Mouse (Mus musculus): ENCODE results near the gene Psmg3. TPM values are rescaled to one million over a fixed set of nuclear protein-coding genes. Genes with fewer than 3 reads are reported as not detected.

The Psmg3 gene
- total RNA-seq, 2 experiments from 2014 or later, result 17.2 to 17.9 TPM

DNA sequence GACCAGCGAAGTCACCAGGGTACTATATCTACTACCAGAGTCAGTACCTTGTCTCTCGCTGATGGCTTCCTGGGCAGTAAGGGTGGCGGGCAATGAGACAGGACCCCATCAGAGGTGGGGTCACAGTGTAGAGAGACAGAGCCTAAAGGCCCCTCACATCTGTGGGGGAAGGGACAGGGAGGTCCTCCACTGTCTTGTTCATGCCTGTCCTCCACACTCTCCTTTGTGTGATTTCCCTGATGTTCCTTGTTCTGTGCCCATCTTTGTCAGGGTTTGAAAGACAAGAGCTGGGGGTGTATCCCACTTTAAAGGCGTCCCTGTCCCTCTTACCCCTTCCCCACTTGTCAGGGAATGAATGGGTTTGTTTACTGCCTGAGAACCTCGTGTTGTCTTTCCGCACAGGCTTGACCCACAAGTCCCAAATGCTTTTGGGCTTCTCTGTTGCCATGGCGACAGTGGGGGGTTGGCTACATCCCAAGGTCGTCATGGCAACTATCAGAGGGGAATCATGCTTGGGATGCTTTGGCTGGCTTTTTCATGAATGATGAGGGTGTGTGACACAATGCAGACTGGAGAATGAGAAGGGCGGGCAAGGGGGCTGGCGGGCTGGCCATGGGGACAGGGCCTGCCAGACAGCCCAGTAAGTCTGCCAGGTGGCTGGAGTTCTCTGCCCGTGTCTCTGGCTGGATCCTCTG is 29.1 kb downstream of the Psmg3 start:
- intact Hi-C loops (cut with DNase I), result no loop called here
- DNase-seq (ENCODE audit: low spot score in 2 of 2), result peak; percentile 82 to 90

DNA sequence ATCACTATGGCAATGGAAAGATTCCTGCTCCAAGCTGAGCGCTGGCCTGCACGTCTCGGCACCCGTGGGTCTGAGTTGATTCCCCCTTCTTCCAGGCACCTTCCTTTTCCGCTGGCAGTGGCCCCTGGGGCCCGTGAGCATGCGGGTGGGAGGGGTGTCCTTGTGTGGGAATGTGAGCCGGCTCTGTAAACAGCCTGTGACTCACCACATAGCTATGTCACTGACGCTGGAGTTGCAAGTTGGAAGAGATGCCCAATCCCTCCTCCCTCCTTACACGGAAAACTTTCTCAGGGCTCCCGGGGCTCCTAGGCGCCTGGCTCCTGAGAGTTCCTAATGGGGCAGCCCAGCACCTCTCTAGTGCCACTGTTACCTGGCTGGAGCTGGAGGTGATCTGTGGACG is 29.8 kb downstream of the Psmg3 start:
- intact Hi-C loops (cut with DNase I), result no loop called here
- peak; percentile 61 to 80 for DNase-seq (ENCODE audit: low spot score in 2 of 2)

DNA sequence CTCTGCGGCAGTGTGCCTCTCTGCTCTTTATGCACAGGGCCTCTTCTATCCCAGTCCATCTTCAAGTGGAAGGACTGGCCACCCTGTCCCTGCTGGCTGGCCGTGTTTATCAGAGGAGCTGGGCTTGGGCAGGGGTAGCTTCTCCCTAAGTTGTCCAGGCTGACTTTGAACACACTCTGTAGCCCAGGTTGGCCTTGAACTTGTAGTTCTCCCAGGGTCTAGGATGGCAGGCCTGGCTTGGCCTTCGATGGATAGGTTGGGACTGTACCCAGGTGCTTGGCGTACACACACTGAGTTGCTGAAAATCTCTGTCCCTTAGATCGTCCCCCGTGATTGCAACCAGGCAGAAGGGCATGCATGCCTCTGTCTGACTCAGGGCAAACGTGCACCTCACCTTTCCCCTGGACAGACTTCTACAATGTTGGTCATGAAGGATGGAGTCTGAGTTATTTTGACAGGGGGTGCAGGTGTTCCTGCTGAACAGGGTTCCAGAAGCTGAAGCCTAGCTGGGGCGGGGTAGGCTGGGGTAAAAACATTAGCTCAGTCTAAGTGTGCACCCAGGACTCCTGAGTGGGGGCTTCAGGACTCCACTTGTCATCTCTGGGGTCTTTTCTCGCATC is 30.6 kb downstream of the Psmg3 start:
- intact Hi-C loops (cut with DNase I), result no loop called here
- DNase-seq (ENCODE audit: low spot score in 2 of 2), result no peak

GRCm38 (mm10) chr5:139794938-139795337 is 31.7 kb downstream of the Psmg3 start:
- no peak for DNase-seq (ENCODE audit: low spot score in 2 of 2)
- intact Hi-C loops (cut with DNase I), result no loop called here

- no peak for DNase-seq (ENCODE audit: low spot score in 2 of 2)
- intact Hi-C loops (cut with DNase I), result no loop called here
Observed at GRCm38 (mm10) chr5:139794137-139794536, 32.5 kb downstream of the Psmg3 start.

GRCm38 (mm10) chr5:139793338-139794089 is 33.2 kb downstream of the Psmg3 start:
- intact Hi-C loops (cut with DNase I), result no loop called here
- no peak for DNase-seq (ENCODE audit: low spot score in 2 of 2)

DNA sequence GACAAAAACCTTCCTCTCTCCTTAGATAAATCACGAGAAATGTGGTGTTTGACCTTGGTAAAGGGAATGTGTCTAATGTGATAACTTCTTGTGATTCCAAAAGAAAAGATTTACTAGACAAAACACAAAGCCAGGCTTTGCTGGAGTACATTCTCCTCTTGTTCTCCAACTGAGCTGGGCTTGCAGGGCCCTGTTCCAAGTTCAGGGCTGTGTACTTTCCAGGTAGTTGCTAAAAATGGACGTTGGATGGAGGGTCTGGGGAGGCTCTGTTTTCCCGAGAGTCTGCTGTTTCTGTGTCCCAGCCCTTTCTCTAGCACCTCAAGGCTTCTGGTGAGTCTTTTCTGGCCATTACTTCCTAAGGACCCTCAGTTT is 33.7 kb downstream of the Psmg3 start:
- intact Hi-C loops (cut with DNase I), result no loop called here

DNA sequence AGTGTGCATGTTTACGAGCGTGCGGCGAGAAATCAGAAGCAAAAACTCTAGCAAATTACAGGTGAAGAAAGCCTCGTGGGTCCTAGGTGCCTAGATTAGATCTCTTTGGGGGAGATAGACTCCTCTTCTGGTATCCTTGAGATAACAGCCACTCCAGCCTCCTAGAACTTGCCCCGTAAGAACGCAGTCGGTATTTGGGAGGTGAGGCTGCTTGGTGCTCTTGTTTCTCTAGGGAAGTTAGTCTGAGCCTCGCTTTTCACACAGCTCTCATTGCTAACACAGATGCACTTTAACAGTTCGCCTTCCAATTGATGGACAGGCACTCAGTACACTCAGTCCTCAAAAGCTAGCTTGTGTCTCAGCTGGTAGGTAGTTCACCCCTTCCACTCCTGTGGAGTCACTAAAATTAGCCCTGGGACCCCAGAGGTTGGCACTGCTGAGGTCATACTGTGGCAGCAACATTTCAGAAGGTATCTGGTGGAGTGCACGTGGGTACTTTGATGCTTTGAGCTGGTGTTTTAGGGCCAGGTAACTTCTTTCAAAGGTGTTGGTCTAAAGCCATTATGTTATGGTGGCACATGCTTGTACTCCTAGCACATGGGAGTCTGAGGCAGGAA is 34.4 kb downstream of the Psmg3 start:
- intact Hi-C loops (cut with DNase I), result no loop called here
- DNase-seq (ENCODE audit: low spot score in 2 of 2), result no peak

More for the DNA sequence above, 33.7 kb downstream of the Psmg3 start:
- DNase-seq (ENCODE audit: low spot score in 2 of 2), result no peak

DNA sequence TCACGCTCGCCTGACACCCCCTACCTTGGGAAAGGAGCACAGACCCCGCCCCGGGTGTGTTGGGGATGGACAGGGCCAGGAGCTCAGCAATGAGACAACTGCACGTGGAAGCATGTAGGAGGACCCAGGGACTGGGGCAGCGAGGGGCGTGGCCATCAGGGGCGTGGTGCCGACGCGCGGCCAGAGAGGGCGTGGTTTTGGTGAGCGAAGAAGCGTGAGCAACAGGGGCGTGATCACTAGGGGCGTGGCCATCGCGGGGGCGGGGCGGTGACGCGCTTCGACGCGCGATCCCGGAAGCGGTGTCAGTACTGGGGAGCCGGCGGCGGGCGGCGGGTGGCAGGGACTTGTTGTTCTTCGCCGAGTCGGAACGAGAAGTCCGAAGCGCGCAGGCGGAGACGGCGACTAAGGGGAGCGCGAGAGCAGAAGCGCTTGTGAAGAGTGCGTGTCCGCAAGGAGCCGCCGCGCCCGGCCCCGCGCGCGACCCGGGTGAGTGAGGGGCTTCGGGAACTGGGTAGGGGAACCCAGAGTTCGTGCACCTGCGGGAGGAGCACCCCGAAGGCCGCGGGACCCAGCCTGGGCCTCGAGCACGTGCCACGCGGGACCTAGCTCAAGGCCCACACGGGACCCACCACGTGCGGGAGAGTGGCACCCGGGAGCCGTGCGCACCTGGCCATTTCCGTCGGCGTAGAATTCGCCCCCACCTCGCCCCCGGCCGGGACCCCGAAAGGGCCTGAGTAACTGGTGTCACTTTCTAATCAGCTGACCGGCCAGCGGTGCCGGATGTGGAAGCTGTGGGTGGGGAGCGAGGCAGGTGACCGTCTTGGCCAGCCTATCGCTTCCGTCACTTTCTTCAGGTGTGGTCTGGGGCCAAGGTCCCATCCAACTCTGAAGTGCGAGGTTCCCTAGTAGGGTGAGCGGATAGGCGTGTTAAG is 35.2 kb downstream of the Psmg3 start, which contains the start of gene Mafk:
Gene Mafk (plus strand): TSS at position 287 of the 932 bp plus-strand sequence.
- intact Hi-C loops (cut with DNase I), result no loop called here

GRCm38 (mm10) chr5:139789466-139789865 is 37.2 kb downstream of the Psmg3 start:
- DNase-seq (ENCODE audit: low spot score in 2 of 2), result no peak
- intact Hi-C loops (cut with DNase I), result no loop called here

More for the DNA sequence above, 35.2 kb downstream of the Psmg3 start, which contains the start of gene Mafk:
- DNase-seq (ENCODE audit: low spot score in 2 of 2), result peak; percentile 94

DNA sequence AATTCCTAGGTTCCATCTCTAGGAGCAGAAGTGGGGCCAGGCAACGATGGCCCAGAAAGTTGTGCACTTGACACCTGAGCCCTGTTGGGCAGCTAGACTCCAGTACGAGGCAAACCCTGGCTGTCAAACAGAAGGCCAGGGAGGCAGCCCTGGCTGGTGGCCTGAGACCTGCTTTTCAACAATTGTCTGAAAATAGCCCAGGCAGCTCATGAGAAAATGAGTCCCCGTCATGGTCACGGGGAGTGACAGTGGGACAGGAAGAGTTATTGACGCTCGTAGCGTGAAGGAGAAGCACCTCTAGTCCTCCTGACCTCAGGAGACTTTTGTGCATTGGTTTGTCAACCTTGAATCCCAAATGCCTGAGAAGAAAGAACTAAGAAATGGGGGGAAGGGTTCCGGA is 45.3 kb downstream of the Psmg3 start:
- no peak for DNase-seq (ENCODE audit: low spot score in 2 of 2)
- intact Hi-C loops (cut with DNase I), result no loop called here

GRCm38 (mm10) chr5:139776966-139777365 is 49.7 kb downstream of the Psmg3 start:
- DNase-seq (ENCODE audit: low spot score in 2 of 2), result no peak
- intact Hi-C loops (cut with DNase I), result no loop called here

GRCm38 (mm10) chr5:139775216-139775926 is 51.3 kb downstream of the Psmg3 start, which contains the start of gene Ints1:
Ints1 (minus strand) TSS chr5:139775674.
- peak; percentile 99 for DNase-seq (ENCODE audit: low spot score in 2 of 2)
- intact Hi-C loops (cut with DNase I), result no loop called here

Other genes starting within 250 kb of the Psmg3 start
- gene Micall2, start 90.5 kb downstream of the Psmg3 start, total RNA-seq (2021), result 1 to 10 TPM; 1.6 to 2.8 TPM
- 100 to 1,000 TPM in 1 of 2 experiments, 10 to 100 TPM in 1; 96.8 to 102 TPM for gene Ints1, start 51.2 kb downstream of the Psmg3 start, total RNA-seq (2021)
- 1 to 10 TPM; 7.6 to 8.5 TPM for gene Mafk, start 35.4 kb downstream of the Psmg3 start, total RNA-seq (2021)
- under 1 TPM in 1 of 2 experiments, not detected in 1; 0.08 TPM for gene Tmem184a, start 7.0 kb downstream of the Psmg3 start, total RNA-seq (2021)
- gene Gm26938, start 478 bp downstream of the Psmg3 start, total RNA-seq (2021), result not detected
- 10 to 100 TPM; 38.6 to 41.7 TPM for gene Elfn1, start 81.1 kb upstream of the Psmg3 start, total RNA-seq (2021)

Measured in left cerebral cortex, postnatal 14 days (tissue).